Mouse (Mus musculus): ENCODE results near the gene Fam234a. TPM values are rescaled to one million over a fixed set of nuclear protein-coding genes. Genes with fewer than 3 reads are reported as not detected.

The Fam234a gene
- polyA plus RNA-seq, 1 experiment from 2014 or later = 46.1 TPM

GRCm38 (mm10) chr17:26253399-26253798 is 9.4 kb upstream of the Fam234a start:
- under 1% methylated on average over 24 of the region's 24 CpGs for WGBS
- peak; percentile 13; the same call in 1 of the 2 replicates for ATAC-seq (ENCODE audit: insufficient number of reproducible peaks, low FRiP score)
- Histone ChIP-seq H3K36me3 (peaks cover 21% of the 10 kb centered on the region), H3K9ac (peak overlapping the region; percentile 97), H3K4me1 (replicated peaks) (peaks cover 10% of the 10 kb centered on the region), H3K27me3 (replicated peaks) (no peaks in the 10 kb centered on the region), H3K4me3 (peak overlapping the region; percentile 92), H3K4me2 (peak overlapping the region; percentile 68), H3K9me3 (replicated peaks) (no peaks in the 10 kb centered on the region), H3K27ac (ENCODE audit: poor library complexity, severe bottlenecking) (peak overlapping the region; percentile 98)

- Histone ChIP-seq H3K4me1 (replicated peaks) (peaks cover 10% of the 10 kb centered on the region), H3K9ac (peak within 1 kb of the TSS; percentile 97), H3K4me3 (peak within 1 kb of the TSS; percentile 92), H3K36me3 (peaks cover 16% of the 10 kb centered on the region), H3K27ac (ENCODE audit: poor library complexity, severe bottlenecking) (peak within 1 kb of the TSS; percentile 98), H3K9me3 (replicated peaks) (no peaks in the 10 kb centered on the region), H3K27me3 (replicated peaks) (no peaks in the 10 kb centered on the region), H3K4me2 (peak within 1 kb of the TSS; percentile 68)
- WGBS = 0% methylated on average over 43 of the region's 43 CpGs
- ATAC-seq (ENCODE audit: insufficient number of reproducible peaks, low FRiP score) = peak; percentile 97
Observed at GRCm38 (mm10) chr17:26252539-26253251, 8.7 kb upstream of the Fam234a start, which contains the start of gene Luc7l. TSS of gene Luc7l (plus strand) at chr17:26252896.

- H3K27ac ChIP-seq (ENCODE audit: poor library complexity, severe bottlenecking) = peak overlapping the region; percentile 98; the same call in 1 of the 2 replicates
- no peaks in the 10 kb centered on the region for H3K27me3 ChIP-seq (replicated peaks)
- peak overlapping the region; percentile 68 for H3K4me2 ChIP-seq
- H3K4me3 ChIP-seq = 0 out of 2 replicates have a peak overlapping the region, but pooled peaks have one; percentile 92
- H3K9me3 ChIP-seq (replicated peaks) = no peaks in the 10 kb centered on the region
- no peak for ATAC-seq (ENCODE audit: insufficient number of reproducible peaks, low FRiP score)
- H3K36me3 ChIP-seq = peaks cover 9% of the 10 kb centered on the region
- H3K9ac ChIP-seq = no peak overlapping the region; the same call in 1 of the 2 replicates
- 50% methylated on average over 4 of the region's 4 CpGs for WGBS
- H3K4me1 ChIP-seq (replicated peaks) = peaks cover 10% of the 10 kb centered on the region
Observed at GRCm38 (mm10) chr17:26251886-26252538, 8.0 kb upstream of the Fam234a start.

GRCm38 (mm10) chr17:26243471-26244100 is 456 bp downstream of the Fam234a start:
- ATAC-seq (ENCODE audit: insufficient number of reproducible peaks, low FRiP score) = peak; percentile 78
- Histone ChIP-seq H3K36me3 (no peaks in the 10 kb centered on the region), H3K27me3 (replicated peaks) (no peaks in the 10 kb centered on the region), H3K9me3 (replicated peaks) (no peaks in the 10 kb centered on the region), H3K9ac (peak overlapping the region; percentile 77), H3K27ac (ENCODE audit: poor library complexity, severe bottlenecking) (peak overlapping the region; percentile 52), H3K4me1 (replicated peaks) (peaks cover 16% of the 10 kb centered on the region), H3K4me2 (peak overlapping the region; percentile 84), H3K4me3 (peak overlapping the region; percentile 79)
- WGBS = 1% methylated on average over 32 of the region's 32 CpGs

- Histone ChIP-seq H3K4me1 (replicated peaks) (peaks cover 16% of the 10 kb centered on the region), H3K27ac (ENCODE audit: poor library complexity, severe bottlenecking) (no peak overlapping the region), H3K27me3 (replicated peaks) (no peaks in the 10 kb centered on the region), H3K4me2 (no peak overlapping the region), H3K9ac (no peak overlapping the region), H3K9me3 (replicated peaks) (no peaks in the 10 kb centered on the region), H3K4me3 (no peak overlapping the region), H3K36me3 (no peaks in the 10 kb centered on the region)
- no peak for ATAC-seq (ENCODE audit: insufficient number of reproducible peaks, low FRiP score)
- 70% methylated on average over 6 of the region's 6 CpGs for WGBS
Observed at GRCm38 (mm10) chr17:26240990-26241389, 3.1 kb downstream of the Fam234a start.

- no peak for ATAC-seq (ENCODE audit: insufficient number of reproducible peaks, low FRiP score)
- H3K9me3 ChIP-seq (replicated peaks) = no peaks in the 10 kb centered on the region
- H3K4me1 ChIP-seq (replicated peaks) = peaks cover 16% of the 10 kb centered on the region
- H3K27me3 ChIP-seq (replicated peaks) = no peaks in the 10 kb centered on the region
- no peak overlapping the region for H3K27ac ChIP-seq (ENCODE audit: poor library complexity, severe bottlenecking)
- H3K4me3 ChIP-seq = no peak overlapping the region
- no peak overlapping the region for H3K4me2 ChIP-seq
- no peaks in the 10 kb centered on the region for H3K36me3 ChIP-seq
- no peak overlapping the region for H3K9ac ChIP-seq
- WGBS = 46% methylated on average over 6 of the region's 6 CpGs
Observed at GRCm38 (mm10) chr17:26240120-26240790, 3.8 kb downstream of the Fam234a start.

- ATAC-seq (ENCODE audit: insufficient number of reproducible peaks, low FRiP score) = no peak
- H3K27ac ChIP-seq (ENCODE audit: poor library complexity, severe bottlenecking) = no peak overlapping the region
- H3K9ac ChIP-seq = no peak overlapping the region
- no peaks in the 10 kb centered on the region for H3K36me3 ChIP-seq
- no peaks in the 10 kb centered on the region for H3K27me3 ChIP-seq (replicated peaks)
- H3K4me2 ChIP-seq = no peak overlapping the region
- 61% methylated on average over 2 of the region's 2 CpGs for WGBS
- H3K4me1 ChIP-seq (replicated peaks) = peaks cover 15% of the 10 kb centered on the region
- H3K4me3 ChIP-seq = no peak overlapping the region
- no peaks in the 10 kb centered on the region for H3K9me3 ChIP-seq (replicated peaks)
Observed at GRCm38 (mm10) chr17:26239551-26239950, 4.5 kb downstream of the Fam234a start.

GRCm38 (mm10) chr17:26237667-26238066 is 6.4 kb downstream of the Fam234a start:
- ATAC-seq (ENCODE audit: insufficient number of reproducible peaks, low FRiP score) = no peak
- H3K27me3 ChIP-seq (replicated peaks) = no peaks in the 10 kb centered on the region
- 79% methylated on average over 10 of the region's 10 CpGs for WGBS

GRCm38 (mm10) chr17:26235077-26235815 is 8.8 kb downstream of the Fam234a start:
- Histone ChIP-seq H3K4me3 (no peak overlapping the region), H3K36me3 (no peaks in the 10 kb centered on the region), H3K4me2 (no peak overlapping the region), H3K9me3 (replicated peaks) (no peaks in the 10 kb centered on the region), H3K4me1 (replicated peaks) (no peaks in the 10 kb centered on the region), H3K27ac (ENCODE audit: poor library complexity, severe bottlenecking) (no peak overlapping the region), H3K27me3 (replicated peaks) (no peaks in the 10 kb centered on the region), H3K9ac (no peak overlapping the region)
- ATAC-seq (ENCODE audit: insufficient number of reproducible peaks, low FRiP score) = no peak
- 61% methylated on average over 13 of the region's 13 CpGs for WGBS

More at GRCm38 (mm10) chr17:26237667-26238066, 6.4 kb downstream of the Fam234a start:
- Histone ChIP-seq H3K36me3 (no peaks in the 10 kb centered on the region), H3K9ac (no peak overlapping the region), H3K4me1 (replicated peaks) (peaks cover 8% of the 10 kb centered on the region), H3K27ac (ENCODE audit: poor library complexity, severe bottlenecking) (no peak overlapping the region), H3K4me2 (no peak overlapping the region), H3K4me3 (no peak overlapping the region), H3K9me3 (replicated peaks) (no peaks in the 10 kb centered on the region)

GRCm38 (mm10) chr17:26234386-26234785 is 9.7 kb downstream of the Fam234a start:
- 88% methylated on average over 8 of the region's 8 CpGs for WGBS
- no peak for ATAC-seq (ENCODE audit: insufficient number of reproducible peaks, low FRiP score)

More at GRCm38 (mm10) chr17:26234386-26234785, 9.7 kb downstream of the Fam234a start:
- no peak overlapping the region for H3K4me2 ChIP-seq
- no peaks in the 10 kb centered on the region for H3K36me3 ChIP-seq
- H3K4me3 ChIP-seq = no peak overlapping the region
- no peak overlapping the region for H3K27ac ChIP-seq (ENCODE audit: poor library complexity, severe bottlenecking)
- no peaks in the 10 kb centered on the region for H3K9me3 ChIP-seq (replicated peaks)
- H3K27me3 ChIP-seq (replicated peaks) = no peaks in the 10 kb centered on the region
- H3K4me1 ChIP-seq (replicated peaks) = no peaks in the 10 kb centered on the region
- H3K9ac ChIP-seq = no peak overlapping the region
